Mouse (Mus musculus) regulatory T cell (primary cell): ENCODE results near the gene Mdga2.

ENCODE experiments used
- in situ Hi-C: fragments of 300-600 bp; cut with MboI, MseI; formaldehyde crosslinking; loops from one replicate; pipeline ENCODE4 v1.15.1; 2025; ENCODE audit warnings: high pct_unique_total_duplicates

Mdga2 gene

DNA sequence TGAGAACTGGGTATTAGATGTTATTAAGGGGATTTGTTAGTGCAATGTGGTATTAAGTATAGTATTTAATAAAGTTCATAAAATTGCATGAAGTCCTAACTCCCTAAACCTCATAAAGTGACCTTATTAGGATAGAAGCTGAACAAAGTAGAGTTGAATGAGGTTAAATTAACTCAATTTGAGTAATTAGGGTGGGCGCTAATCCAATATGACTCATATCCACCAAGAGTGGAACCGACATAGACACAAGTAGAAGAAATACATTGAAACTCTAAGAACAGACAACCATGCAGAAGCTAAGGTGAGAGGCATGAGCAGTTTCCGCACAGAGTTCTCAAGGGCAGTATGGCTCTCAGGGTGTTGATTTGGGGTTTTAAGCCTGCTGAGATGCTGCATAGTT is 165.7 kb downstream of the Mdga2 start:
- in situ Hi-C loops, result no loop called here

DNA sequence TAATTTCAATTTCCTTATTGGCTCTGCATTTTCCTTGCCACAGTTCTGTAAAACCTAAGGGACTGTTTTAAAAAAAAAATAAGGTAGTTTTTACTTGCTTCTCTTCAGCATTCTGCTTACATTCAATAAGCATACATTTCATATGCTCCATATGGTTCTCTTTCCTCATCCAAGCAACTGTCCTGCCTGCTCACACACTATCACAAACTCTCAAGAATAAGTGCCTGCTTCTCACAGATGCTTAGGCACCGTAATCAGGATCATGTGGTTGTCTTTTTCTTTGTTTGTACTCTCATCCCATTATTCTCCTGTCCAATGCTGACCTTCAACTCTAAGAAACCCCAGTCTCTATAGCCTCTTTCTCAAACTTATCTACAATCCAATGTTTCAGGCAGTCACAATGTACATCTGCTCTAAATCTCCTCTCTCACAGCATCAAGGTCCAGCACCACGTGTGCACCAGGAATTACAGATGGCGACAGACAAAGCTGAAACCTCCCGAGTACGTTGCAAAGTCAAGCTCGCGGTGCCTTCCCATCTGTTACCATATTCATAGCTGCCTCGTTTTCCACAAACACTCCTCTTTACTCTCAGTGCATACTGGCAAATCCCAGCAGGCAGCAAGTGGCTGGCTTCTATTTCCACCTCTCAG is 177.1 kb downstream of the Mdga2 start:
- in situ Hi-C loops, result loop anchor here (10.0 kb wide), 1 partner anchor 1090 kb away; no protein-coding TSS in a partner anchor

DNA sequence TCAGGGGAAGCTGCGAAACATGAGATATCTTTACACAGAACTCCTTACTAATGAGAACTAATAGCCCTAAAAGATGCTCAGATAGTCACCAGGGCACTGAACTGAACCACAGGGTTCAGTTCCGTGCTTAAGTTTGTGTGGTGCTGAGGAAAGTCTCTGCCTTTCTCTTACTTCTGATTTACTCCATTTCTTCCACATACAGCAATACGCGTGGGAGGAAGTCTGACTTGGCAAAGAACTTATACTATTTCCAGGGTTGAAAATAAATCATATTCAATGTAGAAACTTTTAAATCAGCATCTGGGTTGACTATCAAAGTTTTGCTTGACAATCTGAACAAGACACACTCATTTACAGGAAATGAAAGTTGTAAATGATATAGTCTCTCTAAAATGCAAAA is 180.5 kb downstream of the Mdga2 start:
- in situ Hi-C loops, result loop anchor here (10.0 kb wide), 1 partner anchor 1093 kb away; no protein-coding TSS in a partner anchor

DNA sequence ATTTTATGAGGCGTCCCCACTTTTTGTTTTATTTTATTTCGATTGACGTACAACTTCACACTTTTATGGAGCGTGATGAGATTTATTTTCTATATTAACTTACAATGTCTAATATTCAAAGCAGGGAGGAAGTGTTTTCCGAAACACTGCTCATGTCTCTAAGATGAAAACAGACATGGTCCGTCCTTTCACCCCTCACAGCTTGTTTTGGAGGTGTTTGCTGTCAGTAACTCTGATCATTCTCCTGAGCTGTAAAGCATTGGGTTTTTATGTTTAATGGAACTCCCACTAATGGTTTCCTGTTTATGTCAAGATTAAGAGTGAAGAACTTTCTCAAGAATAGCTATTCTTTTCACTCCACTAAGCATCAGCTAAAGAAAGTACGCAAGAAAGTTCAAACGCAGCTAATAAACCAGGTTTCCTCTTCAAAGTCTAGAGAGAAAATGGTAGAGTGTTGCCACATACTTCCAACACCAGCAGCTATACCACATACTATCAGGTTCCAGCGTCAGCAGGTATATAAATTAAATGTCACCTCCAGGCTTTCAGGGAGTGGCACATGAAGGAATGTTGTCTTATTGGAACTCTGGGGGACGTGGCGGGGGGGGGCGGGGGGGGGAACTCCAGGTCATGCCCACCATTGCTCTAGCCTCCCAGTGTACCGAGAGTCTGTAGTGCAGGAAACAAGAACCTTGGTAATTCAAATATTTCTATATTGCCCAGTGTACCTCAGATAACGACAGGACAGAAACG is 186.7 kb downstream of the Mdga2 start:
- in situ Hi-C loops, result no loop called here

DNA sequence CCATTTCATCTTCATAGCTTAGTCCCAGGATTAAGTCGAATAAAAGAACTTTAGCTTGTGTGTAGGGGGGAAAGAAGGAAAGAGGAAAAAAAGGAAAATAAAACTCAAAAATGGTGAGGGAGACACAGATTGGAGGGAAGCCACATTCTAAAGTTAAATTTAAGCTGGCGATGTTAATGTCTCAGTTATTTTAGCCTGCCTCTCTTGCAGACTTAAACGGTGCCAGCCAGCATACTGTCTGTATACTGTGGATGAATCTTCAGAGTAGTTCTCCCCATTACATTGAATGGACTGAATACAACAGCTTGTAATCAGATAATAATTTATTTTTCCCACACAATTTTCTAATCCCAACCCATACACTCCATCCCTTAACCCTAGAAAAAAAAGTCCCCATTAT is 205.2 kb downstream of the Mdga2 start:
- in situ Hi-C loops, result loop anchor here (10.0 kb wide), 1 partner anchor 1348 kb away; no protein-coding TSS in a partner anchor

DNA sequence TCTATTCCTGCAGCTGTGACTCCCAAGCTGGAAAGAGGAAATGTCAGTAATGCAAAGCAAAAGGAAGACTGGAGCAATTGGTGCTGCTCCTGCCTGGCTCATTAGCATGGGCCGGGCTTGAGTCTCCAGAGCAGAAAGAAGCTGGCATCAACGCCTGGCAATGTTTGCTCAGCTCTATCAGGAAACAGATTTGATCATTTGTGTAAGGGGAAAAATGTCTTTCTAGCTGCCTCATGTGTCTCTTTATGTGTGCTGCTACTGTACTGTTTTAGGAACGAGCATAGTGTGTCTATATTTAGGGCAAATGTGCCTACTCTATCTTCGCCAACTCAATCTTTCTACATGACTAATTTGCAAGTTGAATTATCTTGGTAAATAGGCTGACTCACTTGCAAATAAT is 211.0 kb downstream of the Mdga2 start:
- in situ Hi-C loops, result loop anchor here (10.0 kb wide), 1 partner anchor 1353 kb away; no protein-coding TSS in a partner anchor

DNA sequence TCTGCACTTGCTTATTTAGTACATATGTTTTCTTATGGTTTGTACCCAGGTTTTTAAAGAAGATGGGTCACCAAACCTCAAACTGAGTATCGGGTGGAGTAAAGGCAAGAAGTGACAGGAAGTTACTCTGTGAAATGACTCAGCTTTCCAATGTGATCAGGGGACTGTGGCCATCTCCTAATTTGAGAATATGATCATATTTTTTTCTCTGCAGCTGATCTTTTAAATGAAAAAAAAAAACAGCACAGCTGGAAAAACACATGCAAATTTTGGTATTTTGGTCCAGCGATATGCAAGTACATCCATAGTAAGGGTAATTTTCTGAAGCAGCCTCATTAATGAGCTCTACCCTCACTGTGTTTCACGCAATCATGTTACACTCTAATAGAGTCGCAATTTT is 212.0 kb downstream of the Mdga2 start:
- in situ Hi-C loops, result loop anchor here (10.0 kb wide), 1 partner anchor 1354 kb away; no protein-coding TSS in a partner anchor

DNA sequence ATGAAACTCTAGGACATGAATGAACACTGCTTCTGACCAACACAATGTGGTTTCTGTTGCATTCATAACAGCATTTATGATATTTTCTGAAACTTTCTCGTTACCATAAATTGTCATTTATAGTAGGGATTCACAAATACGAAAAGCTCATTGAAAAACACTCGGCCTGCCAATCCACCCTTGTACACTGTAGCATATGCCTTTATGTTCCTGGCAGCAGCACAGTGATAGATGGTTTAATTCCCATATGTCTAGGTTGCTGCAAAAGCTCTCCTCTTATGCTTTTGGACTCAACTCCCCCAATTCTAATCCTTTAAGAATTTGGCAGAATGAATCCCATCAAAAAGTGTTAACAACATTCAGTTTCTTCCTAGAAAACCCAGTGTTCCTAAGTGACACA is 213.2 kb downstream of the Mdga2 start:
- in situ Hi-C loops, result no loop called here

DNA sequence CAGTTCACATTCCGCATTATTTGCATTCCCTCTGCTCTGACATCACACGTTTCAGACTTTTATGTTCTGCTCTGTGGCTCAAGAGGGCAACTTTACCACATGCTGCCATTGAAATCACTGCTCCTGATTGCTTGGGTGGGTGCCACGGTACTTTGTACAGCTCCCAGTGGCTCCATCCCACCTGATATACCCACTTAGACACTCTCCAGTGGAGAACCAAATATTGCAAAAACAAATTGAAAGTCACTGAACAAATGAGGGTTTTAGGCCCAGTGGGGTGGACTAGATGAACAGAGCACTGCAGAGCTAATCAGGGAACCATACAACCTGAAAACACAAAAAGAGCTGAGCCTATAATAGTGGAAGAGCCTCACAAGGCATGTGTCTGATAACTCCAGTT is 268.2 kb downstream of the Mdga2 start:
- in situ Hi-C loops, result no loop called here

DNA sequence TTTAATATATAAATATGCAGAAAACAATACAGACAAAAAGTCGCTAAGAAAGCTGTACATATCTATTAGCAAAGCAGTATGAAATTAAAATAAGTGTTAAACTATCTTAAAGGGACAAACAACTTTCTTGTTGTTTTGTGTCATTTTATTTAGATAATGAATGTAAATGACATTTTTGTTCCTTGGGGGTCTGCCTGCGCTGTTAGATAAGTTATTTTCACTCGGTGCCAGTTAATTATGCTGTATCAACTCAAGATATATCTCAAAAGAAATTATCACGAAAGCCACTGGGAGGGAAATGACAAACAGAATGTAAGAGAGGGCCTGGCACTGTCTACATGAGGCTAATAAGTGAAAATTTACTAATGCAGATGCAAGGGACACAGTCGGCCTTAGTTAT is 306.6 kb downstream of the Mdga2 start:
- in situ Hi-C loops, result loop anchor here (25.0 kb wide), 1 partner anchor 822 kb away; no protein-coding TSS in a partner anchor

DNA sequence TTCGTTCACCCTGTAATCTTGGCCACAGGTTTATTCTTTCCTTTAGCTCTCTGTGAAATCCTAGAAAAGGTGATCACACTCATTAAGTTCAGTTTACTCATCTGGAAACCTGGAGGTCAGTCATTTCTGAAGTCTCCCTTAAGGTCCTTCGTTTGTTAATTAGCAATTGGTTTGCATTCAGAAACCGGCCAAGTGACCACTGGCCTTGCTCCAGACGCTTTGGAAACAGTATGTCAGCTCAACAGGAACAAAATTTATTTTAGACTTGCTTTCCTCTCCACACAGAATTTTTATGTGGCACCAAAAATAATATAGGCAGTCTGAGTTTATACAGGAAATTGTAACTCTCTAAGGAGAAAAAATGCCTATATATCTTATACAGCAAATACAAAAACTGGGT is 323.0 kb downstream of the Mdga2 start:
- in situ Hi-C loops, result no loop called here

DNA sequence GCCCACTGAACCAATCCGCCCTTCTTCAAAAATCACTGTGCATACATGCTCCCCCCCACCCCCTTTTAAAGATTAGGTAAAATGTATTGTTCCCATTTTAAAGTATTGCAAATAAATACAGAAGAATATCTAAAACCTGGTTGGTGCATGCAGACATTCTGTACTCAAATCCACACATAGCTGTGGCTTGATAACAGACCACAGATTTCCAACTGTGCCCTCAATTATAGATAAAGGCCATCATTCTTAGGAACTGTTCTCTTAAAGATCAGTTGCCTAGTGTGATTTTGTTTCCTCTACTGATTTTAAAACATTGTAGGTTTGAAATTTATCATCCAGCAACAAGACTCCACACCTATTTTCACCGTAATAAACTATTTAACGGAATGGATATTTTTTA is 325.6 kb downstream of the Mdga2 start:
- in situ Hi-C loops, result no loop called here

DNA sequence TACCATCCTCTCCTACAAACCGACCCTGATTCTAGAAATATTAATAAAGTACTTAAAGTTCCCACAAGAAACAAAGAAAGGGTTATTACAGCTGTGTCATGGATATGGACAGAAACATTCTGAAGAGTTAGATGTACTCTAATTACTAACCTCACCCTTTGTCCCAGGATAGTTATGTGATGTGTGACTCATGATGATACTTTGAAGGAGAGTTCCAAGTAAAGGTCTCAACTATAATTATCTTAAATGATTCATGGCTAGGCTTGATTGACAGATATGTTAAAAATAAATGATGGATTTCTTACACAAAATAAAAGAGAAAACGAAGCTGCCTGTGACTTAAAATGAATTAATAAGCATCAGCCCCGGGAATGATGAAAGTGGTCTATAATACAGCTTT is 332.1 kb downstream of the Mdga2 start:
- in situ Hi-C loops, result no loop called here

DNA sequence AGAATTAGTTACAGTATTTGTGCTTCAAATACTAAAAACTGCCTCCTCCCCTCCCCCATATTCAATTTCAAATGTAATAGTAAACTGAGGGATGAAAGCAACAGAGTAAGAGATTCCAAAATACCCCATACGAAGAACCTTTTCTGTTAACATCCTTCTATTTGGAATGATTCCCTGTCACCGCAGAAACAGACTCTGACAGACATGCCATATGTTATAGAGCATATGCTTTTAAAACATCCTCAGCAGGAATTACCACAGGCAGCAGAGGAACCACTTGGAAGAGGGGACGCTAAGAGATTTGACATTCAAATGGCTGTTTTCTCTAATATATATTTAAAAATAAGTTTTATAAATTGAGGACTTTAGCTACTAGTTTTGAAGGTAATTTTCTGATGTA is 333.1 kb downstream of the Mdga2 start:
- in situ Hi-C loops, result no loop called here

DNA sequence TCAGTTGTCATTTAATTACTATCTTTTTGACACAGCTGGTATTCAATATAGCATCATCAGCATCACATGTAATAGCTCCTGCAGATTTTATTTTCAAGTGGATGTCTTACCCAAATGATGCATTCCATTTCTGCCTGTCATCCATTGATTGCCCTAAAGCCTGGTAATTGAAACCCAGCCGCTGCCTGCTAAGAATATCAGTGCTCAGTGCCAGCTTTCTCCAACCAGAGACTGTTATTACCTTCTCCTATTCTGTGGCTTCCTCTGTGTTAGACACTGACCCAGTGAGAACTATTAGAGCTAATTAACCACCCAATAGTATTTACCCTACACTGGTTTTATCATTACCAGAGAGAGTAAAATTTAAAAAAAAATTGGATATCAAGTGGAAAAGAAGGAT is 333.7 kb downstream of the Mdga2 start:
- in situ Hi-C loops, result no loop called here

DNA sequence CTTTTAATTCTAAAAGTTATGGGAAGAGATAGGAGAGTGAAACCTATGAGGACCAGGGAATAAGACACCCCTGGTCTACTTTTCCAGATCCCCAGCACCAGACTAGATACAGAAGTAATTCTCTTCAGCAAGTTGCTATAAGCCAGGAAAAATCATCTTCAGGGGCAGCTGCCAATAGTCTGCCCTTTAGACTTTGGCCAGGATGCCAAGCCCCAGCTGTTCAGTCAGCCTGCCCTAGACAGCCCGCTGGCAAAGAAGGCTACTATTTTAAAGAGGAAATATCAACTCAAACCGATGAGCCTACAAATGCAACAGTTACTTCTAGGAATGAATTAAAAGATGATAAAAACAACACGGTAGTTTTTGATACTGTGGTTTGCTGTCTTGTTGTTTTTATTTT is 356.1 kb downstream of the Mdga2 start:
- in situ Hi-C loops, result loop anchor here (25.0 kb wide), 1 partner anchor 596 kb away; no protein-coding TSS in a partner anchor

DNA sequence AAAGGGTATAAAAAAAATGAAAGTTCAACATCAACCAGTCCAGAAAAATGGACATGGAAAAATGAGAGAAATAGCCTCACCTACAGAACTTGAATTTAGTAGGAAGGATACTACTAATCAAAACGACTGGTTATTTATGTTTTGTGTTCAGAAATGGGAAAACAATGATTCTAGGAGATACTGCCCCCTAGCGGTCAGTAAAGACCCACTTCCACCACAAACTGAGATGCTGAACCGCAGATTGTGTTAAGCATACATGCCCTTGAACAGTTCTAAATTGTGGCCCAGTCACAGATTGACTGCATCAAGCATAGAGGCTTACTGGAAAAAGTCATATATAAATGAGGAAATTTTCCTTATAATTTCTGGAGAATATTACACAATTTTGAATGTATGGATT is 369.2 kb downstream of the Mdga2 start:
- in situ Hi-C loops, result loop anchor here (25.0 kb wide), 1 partner anchor 609 kb away; no protein-coding TSS in a partner anchor

DNA sequence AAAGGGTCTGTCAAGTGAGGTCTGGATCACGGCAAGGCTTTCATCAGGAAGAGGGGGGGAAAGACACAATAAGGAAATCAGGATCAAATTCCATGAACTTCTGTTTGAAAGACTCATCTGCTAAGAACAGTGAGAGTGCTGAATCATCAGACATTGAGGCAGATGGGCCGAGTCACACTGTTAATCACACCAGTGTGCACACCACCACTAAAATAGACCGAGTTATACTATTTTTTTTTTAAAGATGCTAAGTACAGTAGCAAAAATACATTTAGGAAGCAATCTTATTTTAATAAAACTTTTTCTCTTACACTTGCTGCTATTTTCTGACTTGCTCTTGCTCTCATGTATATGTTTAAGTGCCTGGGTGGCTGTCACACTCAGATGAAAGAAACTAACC is 382.0 kb downstream of the Mdga2 start:
- in situ Hi-C loops, result no loop called here

DNA sequence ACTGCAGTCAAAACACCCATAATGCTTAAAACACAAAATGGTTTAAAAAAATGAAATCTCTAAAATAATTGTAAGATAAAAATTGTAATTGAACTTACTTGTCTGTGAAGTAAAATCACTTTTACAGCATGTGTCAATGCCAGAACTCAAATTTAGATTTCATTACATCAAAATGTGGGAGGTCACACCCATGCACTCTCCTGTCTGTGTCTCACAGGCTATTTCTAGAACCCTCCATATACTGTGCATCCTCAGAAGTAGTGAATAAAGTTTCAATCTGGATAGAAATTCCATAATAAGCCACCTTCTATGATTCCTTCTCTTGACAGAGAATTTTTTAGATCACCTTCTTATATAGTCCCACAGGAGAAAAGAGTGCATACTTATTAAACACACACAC is 466.7 kb downstream of the Mdga2 start:
- in situ Hi-C loops, result no loop called here

DNA sequence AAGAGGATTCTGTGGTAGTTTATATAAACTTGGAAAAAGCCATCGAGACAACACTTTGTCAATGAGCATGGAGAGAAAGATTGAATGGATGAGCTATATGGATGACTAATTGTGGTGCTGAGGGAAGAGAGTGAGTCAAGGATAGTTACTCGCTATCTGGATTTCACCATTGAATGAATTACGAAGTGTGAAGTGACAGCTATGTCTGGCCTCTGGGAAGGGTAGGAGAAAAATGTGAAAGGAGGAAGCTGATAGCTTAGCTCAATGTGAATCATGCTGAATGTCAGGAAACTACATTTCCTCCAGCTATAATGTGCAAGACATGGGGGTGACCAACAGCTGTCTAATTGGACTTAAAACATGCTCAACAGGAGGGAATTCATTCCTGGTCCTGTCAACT is 487.8 kb downstream of the Mdga2 start:
- in situ Hi-C loops, result no loop called here

DNA sequence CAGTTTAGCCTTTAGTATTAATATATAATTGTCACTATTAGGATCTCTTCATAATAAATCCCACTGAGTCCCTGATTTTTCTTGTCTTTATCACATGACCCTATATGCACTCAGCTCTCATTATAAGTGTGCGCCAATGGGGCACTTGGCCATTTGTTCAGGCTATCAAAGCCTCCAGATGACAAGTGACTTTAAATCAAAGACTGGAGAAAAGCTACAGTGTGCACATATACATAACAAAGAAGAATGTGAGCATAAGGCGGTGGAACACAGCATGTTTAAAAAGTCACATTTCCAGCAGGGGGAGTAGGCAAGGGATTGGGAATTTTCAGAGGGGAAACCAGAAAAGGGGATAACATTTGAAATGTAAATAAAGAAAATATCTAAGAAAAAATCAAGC is 497.9 kb downstream of the Mdga2 start:
- in situ Hi-C loops, result no loop called here

DNA sequence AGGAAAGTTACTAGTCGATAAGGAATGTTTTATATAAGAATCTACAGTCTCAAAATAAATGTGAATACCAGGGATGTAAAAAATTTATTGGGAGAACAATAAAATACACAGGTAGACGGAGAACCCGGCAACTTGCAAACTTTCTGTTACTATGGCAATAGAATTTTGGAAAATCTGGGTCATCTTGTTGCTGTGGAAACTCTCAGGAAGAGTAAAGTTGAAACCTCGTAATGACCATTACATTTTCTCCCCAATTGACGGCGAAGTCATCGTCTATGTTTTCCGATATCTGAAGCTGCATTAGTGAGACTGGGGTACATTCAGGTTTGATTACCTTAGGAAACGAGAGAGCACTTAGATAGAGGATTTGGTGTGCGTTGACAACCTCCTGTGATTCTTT is 514.0 kb downstream of the Mdga2 start:
- in situ Hi-C loops, result no loop called here

DNA sequence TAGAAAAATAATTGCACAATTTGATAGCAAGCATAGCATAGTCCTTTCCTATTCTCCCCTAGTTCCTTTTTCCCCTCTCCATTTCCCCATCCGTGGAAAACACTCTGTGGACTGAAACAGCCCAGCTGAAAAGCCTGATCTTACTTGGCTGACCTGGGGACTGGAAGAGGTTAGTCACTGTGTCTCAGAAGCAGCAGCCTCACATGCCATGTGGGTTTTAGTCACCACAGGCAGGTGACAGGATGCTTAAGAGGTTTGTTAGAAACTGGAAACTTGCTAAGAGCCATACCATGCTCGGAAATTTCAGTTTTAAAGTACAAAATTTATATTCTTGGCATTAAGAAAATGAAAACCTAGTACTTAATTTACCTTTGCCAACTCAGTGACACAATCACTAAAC is 514.9 kb downstream of the Mdga2 start:
- in situ Hi-C loops, result no loop called here
